Mouse (Mus musculus): ENCODE measurements around the gene Sirt4.

Sirt4 gene

GRCm38 (mm10) chr5:115491076-115491475 lies 6.6 kb upstream of the Sirt4 start:
- DNase-seq = no peak

- no peak for DNase-seq
These were observed 6.1 kb upstream of the Sirt4 start for GRCm38 (mm10) chr5:115490638-115491000.

GRCm38 (mm10) chr5:115489699-115490637 lies 5.4 kb upstream of the Sirt4 start:
- peak; percentile 90 to 92 for DNase-seq

GRCm38 (mm10) chr5:115488841-115489698 lies 4.5 kb upstream of the Sirt4 start:
- peak; percentile 88 to 90 for DNase-seq

GRCm38 (mm10) chr5:115487942-115488580 lies 3.5 kb upstream of the Sirt4 start:
- peak; percentile 35 to 37 for DNase-seq

- DNase-seq = no peak
These were observed 2.8 kb upstream of the Sirt4 start for GRCm38 (mm10) chr5:115487353-115487752.

GRCm38 (mm10) chr5:115486726-115487125 lies 2.2 kb upstream of the Sirt4 start:
- DNase-seq = no peak

- no peak for DNase-seq
These were observed 1.1 kb upstream of the Sirt4 start for GRCm38 (mm10) chr5:115485489-115486205.

GRCm38 (mm10) chr5:115484996-115485395 lies 471 bp upstream of the Sirt4 start:
- DNase-seq = no peak

- no peak for DNase-seq
These were observed 1.1 kb downstream of the Sirt4 start for GRCm38 (mm10) chr5:115483385-115483784.

- DNase-seq = no peak
These were observed 1.9 kb downstream of the Sirt4 start for GRCm38 (mm10) chr5:115482390-115483265.

- DNase-seq = peak; percentile 46 to 47
These were observed 4.4 kb downstream of the Sirt4 start for GRCm38 (mm10) chr5:115480101-115480500.

GRCm38 (mm10) chr5:115479561-115479960 lies 5.0 kb downstream of the Sirt4 start:
- DNase-seq = no peak

GRCm38 (mm10) chr5:115476107-115476727 lies 8.3 kb downstream of the Sirt4 start:
- DNase-seq = no peak

GRCm38 (mm10) chr5:115475337-115476106 lies 9.0 kb downstream of the Sirt4 start:
- peak in 1 of 2 experiments; percentile 32 for DNase-seq

- peak in 1 of 2 experiments; percentile 22 for DNase-seq
These were observed 10.2 kb downstream of the Sirt4 start for GRCm38 (mm10) chr5:115474174-115474828.

GRCm38 (mm10) chr5:115473191-115473590 lies 11.3 kb downstream of the Sirt4 start:
- DNase-seq = no peak

GRCm38 (mm10) chr5:115470766-115471531 lies 13.6 kb downstream of the Sirt4 start:
- peak; percentile 79 for DNase-seq

- no peak for DNase-seq
These were observed 14.7 kb downstream of the Sirt4 start for GRCm38 (mm10) chr5:115469791-115470190.
